Comparison of ENCODE assay signal across 10 mouse cellular contexts in the genomic region with DNA sequence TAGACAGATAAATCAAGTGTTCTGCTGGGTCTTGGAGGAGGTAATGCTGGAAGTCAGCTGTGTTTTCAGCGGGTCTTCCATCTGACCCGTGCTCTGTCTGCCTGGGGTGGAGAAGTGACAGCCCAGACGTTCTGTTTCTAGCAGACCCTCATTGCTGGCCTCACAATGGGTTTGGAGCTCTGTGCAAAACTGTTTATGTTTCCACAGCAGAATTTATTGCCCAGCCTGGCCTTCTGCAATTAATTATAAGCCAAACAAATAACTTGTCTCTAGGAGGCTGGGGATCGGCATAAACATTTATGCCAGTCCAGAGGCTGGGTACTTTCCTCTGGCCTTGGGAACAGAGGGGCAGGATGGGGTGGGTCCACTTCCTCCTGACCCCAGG. TPM values are rescaled to one million over a fixed set of nuclear protein-coding genes. Genes with fewer than 3 reads are reported as not detected.
DNase-seq lines count a peak whose midpoint lies in the region; ATAC-seq and TF ChIP-seq lines count a peak whose summit lies in the region.
"Had no signal": no experiment of that assay in that cellular context is flagged by ENCODE, and none has a peak within 500 bp of the region (broad histone marks: within the 10 kb centered on the region; RNA-seq: fewer than 3 reads in every experiment).

No protein-coding gene starts in this region.

- 0 out of 2 replicates have a peak, but pooled peaks cover 6% of the 10 kb centered on the region for H3K36me3 ChIP-seq in heart, embryonic 14.5 days (ENCODE audit: control insufficient read depth, insufficient read depth, low read length)
- peaks cover 39% of the 10 kb centered on the region for H3K36me3 ChIP-seq in liver, embryonic 13.5 days
- H3K36me3 ChIP-seq in liver, embryonic 11.5 days (ENCODE audit: control insufficient read depth, insufficient read depth, low read length) = peaks cover 8% of the 10 kb centered on the region
- no peaks in the 10 kb centered on the region for H3K36me3 ChIP-seq in limb, embryonic 14.5 days (ENCODE audit: control insufficient read depth, insufficient read depth, low read length)
- no peaks in the 10 kb centered on the region for H3K36me3 ChIP-seq in stomach, embryonic 16.5 days (ENCODE audit: control insufficient read depth, insufficient read depth, low read length)
- H3K36me3 ChIP-seq in thymus, adult 2 months (ENCODE audit: control insufficient read depth, insufficient read depth, low read length) = no peaks in the 10 kb centered on the region

- H3K4me3 ChIP-seq in heart, embryonic 14.5 days (ENCODE audit: control insufficient read depth in 1 of 2, insufficient read depth in 1 of 2, low read depth in 1 of 2, low read length in 2 of 2) = no peak overlapping the region
- H3K4me3 ChIP-seq in liver, embryonic 13.5 days (replicated peaks) = no peak overlapping the region
- no peak overlapping the region for H3K4me3 ChIP-seq in liver, embryonic 11.5 days (ENCODE audit: low read depth, low read length)
- no peak overlapping the region for H3K4me3 ChIP-seq in limb, embryonic 14.5 days (replicated peaks; ENCODE audit: low read length)
- H3K4me3 ChIP-seq in stomach, embryonic 16.5 days (replicated peaks; ENCODE audit: low read length) = no peak overlapping the region
- no peak overlapping the region for H3K4me3 ChIP-seq in thymus, adult 2 months (ENCODE audit: control insufficient read depth, insufficient read depth, low read length)

- peak overlapping the region; percentile 67 to 76 for H3K27ac ChIP-seq in heart, embryonic 14.5 days (replicated peaks in 1 of 2; ENCODE audit: control insufficient read depth in 1 of 2, insufficient read depth in 1 of 2, low read depth in 2 of 2, low read length in 2 of 2)
- H3K27ac ChIP-seq in liver, embryonic 13.5 days = 0 out of 2 replicates have a peak overlapping the region, but pooled peaks have one; percentile 15
- H3K27ac ChIP-seq in liver, embryonic 11.5 days (ENCODE audit: low read depth, low read length) = no peak overlapping the region
- H3K27ac ChIP-seq in limb, embryonic 14.5 days (replicated peaks; ENCODE audit: low read depth, low read length) = peak overlapping the region; percentile 38; the same call in 1 of the 2 replicates
- peak overlapping the region; percentile 78 for H3K27ac ChIP-seq in stomach, embryonic 16.5 days (ENCODE audit: low read length)
- no peak overlapping the region for H3K27ac ChIP-seq in thymus, adult 2 months (ENCODE audit: control insufficient read depth, insufficient read depth, low read length)
- H3K27ac ChIP-seq: liver, embryonic 14.5 days had no signal

- ATAC-seq in heart, embryonic 14.5 days (ENCODE audit: insufficient number of reproducible peaks, insufficient read depth, low FRiP score, low read depth) = no peak
- ATAC-seq in liver, embryonic 13.5 days (ENCODE audit: low read depth) = no peak
- no peak for ATAC-seq in liver, embryonic 11.5 days (replicated peaks; ENCODE audit: low FRiP score)
- no peak for ATAC-seq in limb, embryonic 14.5 days (ENCODE audit: low FRiP score, low read depth)
- ATAC-seq in stomach, embryonic 16.5 days (ENCODE audit: insufficient read depth, low FRiP score) = 0 out of 2 replicates have a peak, but pooled peaks have one; percentile 8

- no peak overlapping the region for H3K9ac ChIP-seq in heart, embryonic 14.5 days (ENCODE audit: low read length)
- H3K9ac ChIP-seq in liver, embryonic 13.5 days = no peak overlapping the region
- no peak overlapping the region for H3K9ac ChIP-seq in liver, embryonic 11.5 days (ENCODE audit: low read depth, low read length)
- H3K9ac ChIP-seq in limb, embryonic 14.5 days (ENCODE audit: low read depth, low read length, severe bottlenecking) = no peak overlapping the region
- peak overlapping the region; percentile 26; the same call in 1 of the 2 replicates for H3K9ac ChIP-seq in stomach, embryonic 16.5 days (ENCODE audit: low read length)
- H3K9ac ChIP-seq: liver, embryonic 14.5 days had no signal

- peaks cover 15 to 19% of the 10 kb centered on the region in 2 experiments for H3K4me1 ChIP-seq in heart, embryonic 14.5 days (ENCODE audit: control insufficient read depth in 2 of 2, insufficient read depth in 2 of 2, low read length in 2 of 2)
- peaks cover 41% of the 10 kb centered on the region for H3K4me1 ChIP-seq in liver, embryonic 13.5 days (replicated peaks)
- peaks cover 10% of the 10 kb centered on the region; the same call in 1 of the 2 replicates for H3K4me1 ChIP-seq in liver, embryonic 11.5 days (replicated peaks; ENCODE audit: control insufficient read depth, insufficient read depth, low read length)
- H3K4me1 ChIP-seq in limb, embryonic 14.5 days (ENCODE audit: control insufficient read depth, insufficient read depth, low read length) = peaks cover 22% of the 10 kb centered on the region
- peaks cover 21% of the 10 kb centered on the region for H3K4me1 ChIP-seq in stomach, embryonic 16.5 days (ENCODE audit: control insufficient read depth, insufficient read depth, low read length)
- H3K4me1 ChIP-seq in thymus, adult 2 months (replicated peaks; ENCODE audit: control insufficient read depth, insufficient read depth, low read length) = peaks cover 2% of the 10 kb centered on the region; the same call in 1 of the 2 replicates

- peak overlapping the region; percentile 8; the same call in 1 of the 2 replicates for H3K4me2 ChIP-seq in heart, embryonic 14.5 days (ENCODE audit: low read length)
- H3K4me2 ChIP-seq in liver, embryonic 13.5 days = no peak overlapping the region
- H3K4me2 ChIP-seq in liver, embryonic 11.5 days = no peak overlapping the region
- H3K4me2 ChIP-seq in limb, embryonic 14.5 days (replicated peaks; ENCODE audit: low read depth, low read length, severe bottlenecking) = peak overlapping the region; percentile 15; the same call in 1 of the 2 replicates
- H3K4me2 ChIP-seq in stomach, embryonic 16.5 days (ENCODE audit: low read depth, low read length) = no peak overlapping the region

- H3K27me3 ChIP-seq in heart, embryonic 14.5 days (ENCODE audit: control insufficient read depth, insufficient read depth, low read length) = no peaks in the 10 kb centered on the region
- H3K27me3 ChIP-seq in liver, embryonic 13.5 days = no peaks in the 10 kb centered on the region
- H3K27me3 ChIP-seq in liver, embryonic 11.5 days (replicated peaks; ENCODE audit: control insufficient read depth, insufficient read depth, low read length) = no peaks in the 10 kb centered on the region
- no peaks in the 10 kb centered on the region for H3K27me3 ChIP-seq in limb, embryonic 14.5 days (ENCODE audit: control insufficient read depth, insufficient read depth, low read length)
- H3K27me3 ChIP-seq in stomach, embryonic 16.5 days (ENCODE audit: control insufficient read depth, insufficient read depth, low read length) = no peaks in the 10 kb centered on the region
- no peaks in the 10 kb centered on the region for H3K27me3 ChIP-seq in thymus, adult 2 months (ENCODE audit: control insufficient read depth, insufficient read depth, low read length)

- 26% methylated on average over 4 of the region's 4 CpGs for WGBS in heart, embryonic 14.5 days
- 50% methylated on average over 4 of the region's 4 CpGs for WGBS in liver, embryonic 13.5 days (ENCODE audit: insufficient replicate concordance)
- 58% methylated on average over 4 of the region's 4 CpGs for WGBS in liver, embryonic 11.5 days
- WGBS in limb, embryonic 14.5 days = 11% methylated on average over 4 of the region's 4 CpGs
- 18% methylated on average over 4 of the region's 4 CpGs for WGBS in stomach, embryonic 16.5 days
- 78% methylated on average over 4 of the region's 4 CpGs for WGBS in thymus, adult 2 months

- no peaks in the 10 kb centered on the region for H3K9me3 ChIP-seq in heart, embryonic 14.5 days (ENCODE audit: control insufficient read depth, low read length)
- H3K9me3 ChIP-seq in liver, embryonic 13.5 days (replicated peaks) = no peaks in the 10 kb centered on the region
- no peaks in the 10 kb centered on the region for H3K9me3 ChIP-seq in liver, embryonic 11.5 days (ENCODE audit: control insufficient read depth, low read length)
- no peaks in the 10 kb centered on the region for H3K9me3 ChIP-seq in limb, embryonic 14.5 days (ENCODE audit: control insufficient read depth, low read length)
- H3K9me3 ChIP-seq in stomach, embryonic 16.5 days (replicated peaks; ENCODE audit: control insufficient read depth, low read length) = no peaks in the 10 kb centered on the region

- no peak for DNase-seq in heart, adult 11 months
- no peak for DNase-seq in liver, embryonic 13.5 days
- no peak for DNase-seq in liver, embryonic 11.5 days (ENCODE audit: low spot score)
- no peak for DNase-seq in limb, embryonic 14.5 days (ENCODE audit: low spot score)
- no peak for DNase-seq in thymus, adult 2 months
- no peak for DNase-seq in layer of hippocampus, adult 9-10 months (ENCODE audit: low spot score)
- DNase-seq: cerebellum, adult 8-10 months had no signal

- TF ChIP-seq POLR2A in limb, embryonic 14.5 days (IDR thresholded peaks at IDR 0.05; ENCODE audit: borderline replicate concordance, extremely low read depth, insufficient read depth, insufficient read length) = no peak
- no peak for TF ChIP-seq POLR2A in thymus, adult 2 months (IDR thresholded peaks at IDR 0.05; ENCODE audit: control insufficient read depth, extremely low read depth, insufficient read depth, low read length, poor library complexity)

- TF ChIP-seq CTCF in thymus, adult 2 months (IDR thresholded peaks at IDR 0.05; ENCODE audit: borderline replicate concordance, control insufficient read depth, extremely low read depth, insufficient read depth, low read length, poor library complexity) = no peak

RNA-seq across cellular contexts. Expression of a gene that starts 18.6 kb away (rescaled TPM):
- 2.8 and 4.1 TPM in 2 replicates for polyA plus RNA-seq in heart, embryonic 14.5 days (2014; fragmentation: Nextera tagmentation; extraction: Ambion mirVana)
- 96.5 and 121 TPM in 2 replicates for polyA plus RNA-seq in liver, embryonic 13.5 days (2015; fragmentation: Nextera tagmentation; extraction: Ambion mirVana)
- 27.9 and 28.9 TPM in 2 replicates for polyA plus RNA-seq in liver, embryonic 11.5 days (2014; fragmentation: Nextera tagmentation; extraction: Ambion mirVana)
- polyA plus RNA-seq in limb, embryonic 14.5 days (2012; rRNA removed) = 26.3 and 26.8 TPM in 2 replicates
- 3.5 and 4.2 TPM in 2 replicates for polyA plus RNA-seq in limb, embryonic 14.5 days (2014; fragmentation: Nextera tagmentation; extraction: Ambion mirVana)
- polyA plus RNA-seq in stomach, embryonic 16.5 days (2015; fragmentation: Nextera tagmentation; extraction: Ambion mirVana) = 12.6 and 13.6 TPM in 2 replicates
- polyA plus RNA-seq in thymus, adult 2 months (2012; rRNA removed) = 26.3 and 29.6 TPM in 2 replicates

Comparison
In these comparisons a context has a peak if more than half of its experiments do, and no peak if none do; other contexts are left out.
1. H3K27ac ChIP-seq: peak in heart, embryonic 14.5 days (2 of 2), liver, embryonic 13.5 days (single experiment), limb, embryonic 14.5 days (single experiment) and stomach, embryonic 16.5 days (single experiment); none in liver, embryonic 11.5 days (single experiment) and thymus, adult 2 months (single experiment).
2. H3K4me2 ChIP-seq: peak in heart, embryonic 14.5 days (single experiment) and limb, embryonic 14.5 days (single experiment); none in liver, embryonic 13.5 days (single experiment), liver, embryonic 11.5 days (single experiment) and stomach, embryonic 16.5 days (single experiment).